Mouse (Mus musculus): ENCODE measurements around the gene Dab1.

Dab1 gene

GRCm38 (mm10) chr4:104570523-104570922, 951.4 kb downstream of the Dab1 start:
- no peak for DNase-seq (ENCODE audit: extremely low read depth, low read depth, low spot score)

GRCm38 (mm10) chr4:104572440-104572839, 953.3 kb downstream of the Dab1 start:
- DNase-seq (ENCODE audit: extremely low read depth, low read depth, low spot score), result no peak

GRCm38 (mm10) chr4:104573419-104573818, 954.3 kb downstream of the Dab1 start:
- no peak for DNase-seq (ENCODE audit: extremely low read depth, low read depth, low spot score)

GRCm38 (mm10) chr4:104578370-104578769, 959.2 kb downstream of the Dab1 start:
- DNase-seq (ENCODE audit: extremely low read depth, low read depth, low spot score), result no peak

GRCm38 (mm10) chr4:104579946-104580544, 960.9 kb downstream of the Dab1 start:
- DNase-seq (ENCODE audit: extremely low read depth, low read depth, low spot score), result no peak

GRCm38 (mm10) chr4:104582726-104583125, 963.6 kb downstream of the Dab1 start:
- DNase-seq (ENCODE audit: extremely low read depth, low read depth, low spot score), result no peak

- no peak for DNase-seq (ENCODE audit: extremely low read depth, low read depth, low spot score)
Measured at GRCm38 (mm10) chr4:104587826-104588225, 968.7 kb downstream of the Dab1 start.

- no peak for DNase-seq (ENCODE audit: extremely low read depth, low read depth, low spot score)
Measured at GRCm38 (mm10) chr4:104596936-104597335, 977.8 kb downstream of the Dab1 start.

- DNase-seq (ENCODE audit: extremely low read depth, low read depth, low spot score), result no peak
Measured at GRCm38 (mm10) chr4:104597490-104598465, 978.6 kb downstream of the Dab1 start.

- DNase-seq (ENCODE audit: extremely low read depth, low read depth, low spot score), result no peak
Measured at GRCm38 (mm10) chr4:104602804-104603203, 983.6 kb downstream of the Dab1 start.

GRCm38 (mm10) chr4:104604298-104604697, 985.1 kb downstream of the Dab1 start:
- no peak for DNase-seq (ENCODE audit: extremely low read depth, low read depth, low spot score)

- no peak for DNase-seq (ENCODE audit: extremely low read depth, low read depth, low spot score)
Measured at GRCm38 (mm10) chr4:104606881-104607280, 987.7 kb downstream of the Dab1 start.

- DNase-seq (ENCODE audit: extremely low read depth, low read depth, low spot score), result no peak
Measured at GRCm38 (mm10) chr4:104607636-104608035, 988.5 kb downstream of the Dab1 start.

GRCm38 (mm10) chr4:104619452-104619851, 1000.3 kb downstream of the Dab1 start:
- no peak for DNase-seq (ENCODE audit: extremely low read depth, low read depth, low spot score)

GRCm38 (mm10) chr4:104625316-104625715, 1006.2 kb downstream of the Dab1 start:
- no peak for DNase-seq (ENCODE audit: extremely low read depth, low read depth, low spot score)

- DNase-seq (ENCODE audit: extremely low read depth, low read depth, low spot score), result no peak
Measured at GRCm38 (mm10) chr4:104628708-104629107, 1009.5 kb downstream of the Dab1 start.

- DNase-seq (ENCODE audit: extremely low read depth, low read depth, low spot score), result no peak
Measured at GRCm38 (mm10) chr4:104637016-104637415, 1017.9 kb downstream of the Dab1 start.

GRCm38 (mm10) chr4:104640617-104641016, 1021.5 kb downstream of the Dab1 start:
- DNase-seq (ENCODE audit: extremely low read depth, low read depth, low spot score), result no peak

- no peak for DNase-seq (ENCODE audit: extremely low read depth, low read depth, low spot score)
Measured at GRCm38 (mm10) chr4:104642761-104643469, 1023.8 kb downstream of the Dab1 start.

GRCm38 (mm10) chr4:104643534-104644356, 1024.6 kb downstream of the Dab1 start:
- DNase-seq (ENCODE audit: extremely low read depth, low read depth, low spot score), result no peak

- no peak for DNase-seq (ENCODE audit: extremely low read depth, low read depth, low spot score)
Measured at GRCm38 (mm10) chr4:104644357-104644630, 1025.1 kb downstream of the Dab1 start.

Measured in fat pad, adult 2 months (tissue).